Mouse (Mus musculus) adrenal gland, adult 18-20 months (tissue): ENCODE measurements around the gene Cwc25. TPM values are rescaled to one million over a fixed set of nuclear protein-coding genes. Genes with fewer than 3 reads are reported as not detected.
"Not testable (repeated sequence)": the region's sequence is repeated elsewhere in the genome, so short reads cannot be mapped to it uniquely, and the experiment has no call there.

Source experiments
- DNase-seq, 2 experiments: peaks; one replicate each; pipeline ENCODE4 v3.0.0; 2021 to 2022; ENCODE audit warnings: low spot score in 2 of 2
- total RNA-seq, 2 experiments: library from RNA; stranded (reverse); gene quantifications; 1 replicate in 1 of 2; 2 replicates in 1 of 2; pipeline ENCODE4 v1.2.3; 2021

Cwc25 gene
- total RNA-seq, 2 experiments from 2014 or later = 18.2 to 21.1 TPM

- not testable (repeated sequence) for DNase-seq
These were observed 31.5 kb downstream of the Cwc25 start for GRCm38 (mm10) chr11:97734810-97735209.

DNA sequence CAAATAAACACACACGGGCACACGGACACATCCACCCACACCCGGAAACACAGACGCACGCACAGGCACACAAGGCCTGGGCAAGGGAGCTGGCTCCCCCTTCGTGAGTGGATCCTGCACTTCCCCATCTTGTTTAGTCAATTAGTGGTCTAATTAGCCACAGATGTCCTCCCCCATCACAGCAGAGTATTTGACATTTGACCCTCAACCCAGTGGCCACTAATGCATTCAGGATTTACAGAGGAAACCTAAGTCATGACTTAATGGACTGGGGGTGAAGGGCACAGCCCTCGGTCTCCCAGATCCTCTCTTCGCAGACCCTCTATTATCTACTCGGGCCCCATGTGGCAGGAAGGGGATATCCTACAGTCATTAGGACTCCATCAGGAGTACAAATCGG is 32.7 kb downstream of the Cwc25 start:
- no peak for DNase-seq

GRCm38 (mm10) chr11:97728730-97729129 is 37.6 kb downstream of the Cwc25 start:
- DNase-seq = no peak

DNA sequence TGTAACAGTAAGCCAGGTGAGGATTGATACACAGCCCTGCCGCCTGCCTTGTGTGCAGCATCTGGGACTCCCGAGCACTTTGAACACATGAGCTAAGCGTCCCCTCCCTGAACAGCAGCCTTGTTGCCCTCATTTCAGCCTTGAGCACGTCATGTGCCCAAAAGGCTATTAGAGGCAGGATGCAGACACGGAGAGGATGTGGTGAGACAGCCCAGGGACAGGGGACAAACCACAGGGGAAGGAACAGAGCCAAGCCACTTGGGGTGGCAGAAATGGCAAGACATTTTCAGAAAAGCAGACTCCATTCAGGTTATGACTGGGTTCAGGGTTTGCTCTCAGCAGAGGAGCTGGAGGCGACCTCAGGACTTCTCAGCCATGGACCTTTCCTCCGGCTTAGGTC is 38.0 kb downstream of the Cwc25 start:
- DNase-seq = no peak

DNA sequence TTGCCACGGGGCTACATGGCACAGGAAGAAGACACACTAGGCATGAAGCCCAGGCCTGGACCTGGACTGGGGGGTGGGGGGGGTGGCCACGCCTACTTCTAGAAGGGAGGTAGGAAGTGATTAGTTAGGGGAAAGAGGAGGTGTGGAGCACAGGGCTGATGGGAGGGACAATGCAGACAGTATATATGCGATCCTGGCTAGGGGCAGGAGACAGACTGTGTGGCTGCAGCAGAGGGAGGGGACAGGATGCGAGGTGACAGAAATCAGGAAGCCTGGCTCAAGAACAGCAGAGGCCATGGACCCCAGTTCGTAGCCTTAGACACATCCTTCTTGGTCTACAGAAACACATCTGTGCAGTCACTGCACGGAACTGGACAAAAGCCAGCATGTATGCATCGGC is 42.6 kb downstream of the Cwc25 start:
- DNase-seq = no peak

- DNase-seq = no peak
These were observed 45.0 kb downstream of the Cwc25 start for GRCm38 (mm10) chr11:97721338-97721737.

GRCm38 (mm10) chr11:97719041-97719440 is 47.3 kb downstream of the Cwc25 start:
- DNase-seq = no peak

GRCm38 (mm10) chr11:97718281-97718860 is 48.0 kb downstream of the Cwc25 start:
- no peak for DNase-seq

DNA sequence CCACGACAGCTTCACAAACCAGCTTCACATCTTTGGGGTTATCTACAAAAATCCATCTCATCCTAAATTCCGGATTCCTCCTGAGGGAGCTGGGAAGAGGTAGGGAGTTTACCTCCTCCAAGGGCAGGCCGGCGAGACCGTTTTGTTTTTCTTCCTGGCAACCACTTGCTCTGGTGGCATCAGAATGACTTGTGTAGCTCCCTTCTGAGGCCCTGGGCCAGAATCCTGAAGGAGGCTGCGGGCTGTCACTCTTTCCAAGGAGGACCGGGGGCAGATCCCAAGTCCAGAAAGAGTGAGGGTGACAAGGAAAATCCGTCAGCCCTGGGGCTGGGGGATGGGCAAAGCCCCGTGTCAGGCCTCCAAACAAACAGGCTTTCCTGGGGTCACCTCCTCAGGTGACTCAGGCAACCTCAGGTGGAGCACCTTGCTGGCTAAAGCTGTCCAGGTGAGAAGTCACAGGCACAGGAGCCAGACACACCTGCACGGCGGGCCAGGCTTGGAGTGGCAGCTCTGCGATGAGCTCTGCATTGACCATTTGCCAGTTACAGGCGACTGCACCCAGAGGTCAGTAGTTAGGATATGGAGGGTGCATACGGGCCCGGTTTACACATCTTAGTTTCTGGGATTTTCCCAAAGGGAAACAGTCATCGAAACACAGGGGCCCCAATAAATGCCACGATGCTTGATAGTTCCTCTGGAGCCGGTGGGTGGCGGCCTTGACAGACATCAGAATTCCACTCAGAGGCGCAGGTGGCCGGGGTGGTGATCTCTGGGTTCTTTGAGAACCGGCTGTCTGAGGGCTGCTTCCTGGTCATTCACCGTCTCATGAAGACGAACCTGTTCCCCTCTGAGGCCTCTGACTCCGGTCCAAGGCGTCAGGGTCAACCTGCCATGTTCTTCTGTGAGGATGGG is 48.7 kb downstream of the Cwc25 start:
- DNase-seq = no peak

DNA sequence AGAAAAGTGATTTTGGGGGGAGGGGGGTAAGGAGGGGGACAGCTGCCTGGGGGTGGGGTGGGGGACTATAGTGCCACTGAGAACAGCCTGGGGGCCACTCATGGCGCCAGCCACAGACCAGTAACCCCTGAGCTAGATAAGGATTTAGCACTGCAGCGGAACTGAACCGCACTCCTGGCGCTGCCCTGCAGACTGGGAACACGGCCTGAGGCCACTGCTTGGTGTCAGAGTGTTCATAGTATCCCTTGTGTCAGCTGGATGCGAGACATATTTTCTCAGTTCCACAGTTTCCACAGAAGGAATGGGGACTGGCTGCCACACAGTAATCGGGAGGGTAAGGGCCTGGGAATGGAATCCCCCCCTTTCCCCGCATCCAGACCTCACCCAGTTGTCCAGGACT is 50.3 kb downstream of the Cwc25 start:
- DNase-seq = no peak

DNA sequence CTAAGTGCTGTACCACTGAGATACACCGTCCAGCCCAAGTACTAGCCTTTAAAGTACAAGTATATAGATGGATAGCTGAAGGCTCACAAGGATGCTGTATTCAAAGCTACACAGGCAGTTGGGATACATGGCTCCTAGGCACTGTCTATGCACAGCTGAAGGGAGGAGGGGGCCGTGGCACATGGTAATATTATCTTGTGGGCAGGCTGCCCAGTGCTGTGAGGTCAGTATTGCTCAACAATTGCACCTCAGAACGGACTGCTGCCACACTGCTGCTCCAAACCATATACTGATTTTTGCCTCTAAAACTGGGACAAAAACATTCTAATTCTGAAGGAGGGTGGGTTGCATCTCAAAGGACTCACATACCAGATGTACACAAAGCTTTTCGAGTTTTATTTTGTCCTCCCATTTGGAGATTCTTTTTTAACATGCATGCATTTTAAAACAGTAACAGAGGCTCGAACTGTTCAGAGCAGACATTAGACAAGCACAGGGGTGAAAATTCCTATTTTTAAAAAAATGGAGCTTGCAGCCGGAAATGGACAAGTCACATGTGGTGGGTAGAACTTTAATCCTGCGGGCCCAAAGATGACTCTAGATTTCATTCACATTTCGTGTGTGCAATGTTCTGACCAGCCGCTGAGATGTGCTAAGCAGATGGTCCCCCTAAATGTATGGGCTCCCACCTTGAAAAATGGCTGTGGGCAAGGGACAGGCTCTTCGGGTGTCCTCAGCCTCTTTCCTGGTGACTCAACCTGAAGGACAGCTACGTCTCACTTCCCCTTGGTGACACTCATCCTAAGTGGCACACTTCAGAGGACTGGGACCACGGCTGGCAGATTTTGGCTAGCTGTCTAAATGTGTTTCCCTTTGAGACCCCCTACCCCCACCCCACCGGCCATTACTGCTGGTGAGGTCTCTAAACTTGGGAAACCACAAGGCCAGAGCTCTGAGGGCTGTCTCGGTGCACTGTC is 51.3 kb downstream of the Cwc25 start:
- peak in 1 of 2 experiments; percentile 51 for DNase-seq

DNA sequence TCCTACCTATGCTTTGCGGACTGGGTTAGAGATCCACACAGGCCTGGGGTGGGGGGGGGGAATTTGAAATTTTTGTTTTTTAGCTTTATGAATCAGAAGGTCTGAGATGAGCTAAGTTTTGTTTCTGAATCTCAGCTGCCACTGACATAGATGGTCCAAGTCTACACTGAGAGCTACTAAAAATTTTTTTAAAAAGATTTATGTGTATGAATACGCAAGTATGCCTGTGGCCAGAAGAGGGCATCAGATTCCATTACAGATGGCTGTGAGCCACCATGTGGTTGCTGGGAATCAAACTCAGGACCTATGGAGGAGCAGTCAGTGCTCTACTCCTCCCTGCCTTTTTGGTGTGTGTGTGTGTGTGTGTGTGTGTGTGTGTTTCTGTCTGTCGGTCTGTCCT is 52.0 kb downstream of the Cwc25 start:
- DNase-seq = no peak

- DNase-seq = peak in 1 of 2 experiments; percentile 43
These were observed 52.5 kb downstream of the Cwc25 start for GRCm38 (mm10) chr11:97713896-97714295.

DNA sequence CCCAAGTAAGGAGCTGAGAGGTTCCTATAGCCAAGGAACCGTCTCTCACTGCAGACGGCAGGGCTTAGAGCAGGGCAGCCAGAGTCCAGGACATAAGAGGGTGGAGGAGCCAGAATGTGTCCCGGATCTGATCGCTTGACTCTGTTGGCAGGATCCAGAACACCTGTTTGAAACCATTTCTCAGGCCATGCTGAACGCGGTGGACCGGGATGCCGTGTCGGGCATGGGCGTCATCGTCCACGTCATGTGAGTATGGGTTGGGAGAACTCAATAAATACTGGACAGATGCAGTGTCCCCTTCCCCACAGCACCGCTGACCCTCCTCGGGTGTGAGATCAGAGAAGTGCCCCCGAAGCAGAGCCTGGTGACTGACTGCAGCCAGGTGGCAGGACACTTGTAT is 54.1 kb downstream of the Cwc25 start:
- DNase-seq = no peak

- no peak for DNase-seq
These were observed 55.0 kb downstream of the Cwc25 start for GRCm38 (mm10) chr11:97711200-97711900.

GRCm38 (mm10) chr11:97710067-97710466 is 56.3 kb downstream of the Cwc25 start:
- not testable (repeated sequence) for DNase-seq

- DNase-seq = peak; percentile 92 to 93
These were observed 63.1 kb downstream of the Cwc25 start, which contains the start of gene Psmb3 for GRCm38 (mm10) chr11:97703039-97703826. Gene Psmb3 (plus strand): TSS chr11:97703399.

DNA sequence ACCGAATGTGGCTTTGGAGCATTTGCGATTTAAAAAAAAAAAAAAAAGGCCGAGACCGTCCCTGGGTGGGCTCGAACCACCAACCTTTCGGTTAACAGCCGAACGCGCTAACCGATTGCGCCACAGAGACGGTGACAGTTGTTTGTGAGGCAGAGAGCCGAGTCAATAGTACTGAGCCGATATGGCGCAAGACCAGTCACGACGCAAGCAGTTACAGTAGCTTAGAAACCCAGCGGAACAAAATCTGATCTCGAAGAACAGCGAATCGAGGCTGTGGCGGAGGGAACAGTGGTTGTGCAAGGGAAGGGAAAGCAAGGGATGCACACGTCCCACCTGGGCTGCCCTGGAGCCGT is 64.0 kb downstream of the Cwc25 start:
- peak; percentile 92 to 95 for DNase-seq

- no peak for DNase-seq
These were observed 64.6 kb downstream of the Cwc25 start for GRCm38 (mm10) chr11:97701581-97702392.
